Mouse (Mus musculus) left cerebral cortex, postnatal 4 days (tissue): ENCODE results near the gene Mgll. TPM values are rescaled to one million over a fixed set of nuclear protein-coding genes. Genes with fewer than 3 reads are reported as not detected.

ENCODE experiments used
- DNase-seq: peaks from one replicate; pipeline ENCODE4 v3.0.0-alpha.2; 2022
- intact Hi-C: fragments of 180-260 bp; cut with DNase I; formaldehyde crosslinking; loops from one replicate; pipeline ENCODE4 v1.15.1; 2025
- total RNA-seq, 2 experiments: library from RNA; stranded (reverse); gene quantifications; 2 replicates each; pipeline ENCODE4 v1.2.3; 2021

Mgll gene
- total RNA-seq, 2 experiments from 2014 or later: 32.9 to 40.7 TPM

- intact Hi-C loops: loop anchor here (10.0 kb wide), 1 partner anchor 99 kb away; the partner anchor contains the start of gene Mgll
- no peak for DNase-seq
Measured at GRCm38 (mm10) chr6:88824183-88824582, 100.0 kb downstream of the Mgll start.

- intact Hi-C loops: loop anchor here (10.0 kb wide), 1 partner anchor 101 kb away; the partner anchor contains the start of gene Mgll
- no peak for DNase-seq
Measured at GRCm38 (mm10) chr6:88826088-88826487, 101.9 kb downstream of the Mgll start.

GRCm38 (mm10) chr6:88826545-88826944, 102.3 kb downstream of the Mgll start:
- DNase-seq: peak; percentile 92
- intact Hi-C loops: loop anchor here (10.0 kb wide), 1 partner anchor 102 kb away; the partner anchor contains the start of gene Mgll

- peak; percentile 58 for DNase-seq
- intact Hi-C loops: loop anchor here (10.0 kb wide), 1 partner anchor 102 kb away; the partner anchor contains the start of gene Mgll
Measured at GRCm38 (mm10) chr6:88826965-88827364, 102.8 kb downstream of the Mgll start.

- intact Hi-C loops: loop anchor here (10.0 kb wide), 1 partner anchor 103 kb away; the partner anchor contains the start of gene Mgll
- no peak for DNase-seq
Measured at GRCm38 (mm10) chr6:88827395-88828205, 103.4 kb downstream of the Mgll start.

- DNase-seq: no peak
- intact Hi-C loops: loop anchor here (10.0 kb wide), 1 partner anchor 104 kb away; the partner anchor contains the start of gene Mgll
Measured at GRCm38 (mm10) chr6:88828206-88829009, 104.2 kb downstream of the Mgll start.

GRCm38 (mm10) chr6:88829579-88829978, 105.4 kb downstream of the Mgll start:
- DNase-seq: no peak
- intact Hi-C loops: loop anchor here (10.0 kb wide), 1 partner anchor 105 kb away; the partner anchor contains the start of gene Mgll

GRCm38 (mm10) chr6:88830112-88830702, 106.0 kb downstream of the Mgll start:
- no peak for DNase-seq
- intact Hi-C loops: loop anchor here (5.0 kb wide), 1 partner anchor 273 kb away; no protein-coding TSS in a partner anchor

- intact Hi-C loops: loop anchor here (5.0 kb wide), 1 partner anchor 274 kb away; no protein-coding TSS in a partner anchor
- DNase-seq: peak; percentile 80
Measured at GRCm38 (mm10) chr6:88831456-88831855, 107.2 kb downstream of the Mgll start.

- DNase-seq: no peak
- intact Hi-C loops: loop anchor here (5.0 kb wide), 1 partner anchor 275 kb away; no protein-coding TSS in a partner anchor
Measured at GRCm38 (mm10) chr6:88832663-88833062, 108.5 kb downstream of the Mgll start.

GRCm38 (mm10) chr6:88833340-88834140, 109.3 kb downstream of the Mgll start:
- no peak for DNase-seq
- intact Hi-C loops: loop anchor here (5.0 kb wide), 1 partner anchor 276 kb away; no protein-coding TSS in a partner anchor

- no peak for DNase-seq
- intact Hi-C loops: no loop called here
Measured at GRCm38 (mm10) chr6:88835047-88835446, 110.8 kb downstream of the Mgll start.

GRCm38 (mm10) chr6:88836178-88836819, 112.1 kb downstream of the Mgll start:
- intact Hi-C loops: no loop called here
- no peak for DNase-seq

GRCm38 (mm10) chr6:88837999-88838398, 113.8 kb downstream of the Mgll start:
- intact Hi-C loops: no loop called here
- DNase-seq: no peak

- DNase-seq: no peak
- intact Hi-C loops: no loop called here
Measured at GRCm38 (mm10) chr6:88838613-88839012, 114.4 kb downstream of the Mgll start.

GRCm38 (mm10) chr6:88839135-88839970, 115.1 kb downstream of the Mgll start:
- intact Hi-C loops: no loop called here
- no peak for DNase-seq

- intact Hi-C loops: no loop called here
- no peak for DNase-seq
Measured at GRCm38 (mm10) chr6:88840211-88840610, 116.0 kb downstream of the Mgll start.

- DNase-seq: no peak
- intact Hi-C loops: no loop called here
Measured at GRCm38 (mm10) chr6:88840791-88841513, 116.7 kb downstream of the Mgll start.
